Mouse (Mus musculus): Measurements from ENCODE around the gene Cmtm1. TPM values are rescaled to one million over a fixed set of nuclear protein-coding genes. Genes with fewer than 3 reads are reported as not detected.
"Not testable (repeated sequence)": the region's sequence is repeated elsewhere in the genome, so short reads cannot be mapped to it uniquely, and the experiment has no call there.

Cmtm1 gene
- polyA plus RNA-seq, 2 experiments = not detected

GRCm38 (mm10) chr8:104294396-104294795 is 15.5 kb downstream of the Cmtm1 start:
- Histone ChIP-seq H3K9me3 (ENCODE audit: control insufficient read depth, low read length) (no peaks in the 10 kb centered on the region), H3K9ac (ENCODE audit: low read depth, low read length, severe bottlenecking) (no peak overlapping the region), H3K4me2 (replicated peaks; ENCODE audit: low read depth, low read length, severe bottlenecking) (no peak overlapping the region), H3K27me3 (ENCODE audit: control insufficient read depth, insufficient read depth, low read length) (no peaks in the 10 kb centered on the region), H3K4me3 (replicated peaks; ENCODE audit: low read length) (no peak overlapping the region), H3K4me1 (ENCODE audit: control insufficient read depth, insufficient read depth, low read length) (no peaks in the 10 kb centered on the region), H3K36me3 (ENCODE audit: control insufficient read depth, insufficient read depth, low read length) (no peaks in the 10 kb centered on the region), H3K27ac (replicated peaks; ENCODE audit: low read depth, low read length) (no peak overlapping the region)
- WGBS = 87% methylated on average over 1 of the region's 1 CpGs
- ATAC-seq (ENCODE audit: low FRiP score, low read depth) (no peak), DNase-seq (ENCODE audit: low spot score) (no peak)
- no peak for TF ChIP-seq POLR2A (IDR thresholded peaks at IDR 0.05; ENCODE audit: borderline replicate concordance, extremely low read depth, insufficient read depth, insufficient read length)

GRCm38 (mm10) chr8:104293081-104293480 is 16.9 kb downstream of the Cmtm1 start, which contains the start of gene Cmtm2a:
TSS of gene Cmtm2a (minus strand) at chr8:104293181.
- H3K4me3 ChIP-seq (replicated peaks; ENCODE audit: low read length); DNase-seq (ENCODE audit: low spot score); H3K4me2 ChIP-seq (replicated peaks; ENCODE audit: low read depth, low read length, severe bottlenecking); H3K27ac ChIP-seq (replicated peaks; ENCODE audit: low read depth, low read length); H3K9me3 ChIP-seq (ENCODE audit: control insufficient read depth, low read length); H3K27me3 ChIP-seq (ENCODE audit: control insufficient read depth, insufficient read depth, low read length); H3K4me1 ChIP-seq (ENCODE audit: control insufficient read depth, insufficient read depth, low read length); H3K9ac ChIP-seq (ENCODE audit: low read depth, low read length, severe bottlenecking); H3K36me3 ChIP-seq (ENCODE audit: control insufficient read depth, insufficient read depth, low read length); ATAC-seq (ENCODE audit: low FRiP score, low read depth): not testable (repeated sequence)
- 78% methylated on average over 9 of the region's 12 CpGs for WGBS

- Histone ChIP-seq H3K9me3 (ENCODE audit: control insufficient read depth, low read length) (no peaks in the 10 kb centered on the region), H3K36me3 (ENCODE audit: control insufficient read depth, insufficient read depth, low read length) (peaks cover 6% of the 10 kb centered on the region), H3K27me3 (ENCODE audit: control insufficient read depth, insufficient read depth, low read length) (no peaks in the 10 kb centered on the region), H3K4me1 (ENCODE audit: control insufficient read depth, insufficient read depth, low read length) (no peaks in the 10 kb centered on the region), H3K4me2 (replicated peaks; ENCODE audit: low read depth, low read length, severe bottlenecking) (no peak overlapping the region), H3K4me3 (replicated peaks; ENCODE audit: low read length) (no peak overlapping the region), H3K9ac (ENCODE audit: low read depth, low read length, severe bottlenecking) (no peak overlapping the region), H3K27ac (replicated peaks; ENCODE audit: low read depth, low read length) (no peak overlapping the region)
- no peak for ATAC-seq (ENCODE audit: low FRiP score, low read depth)
- TF ChIP-seq POLR2A (IDR thresholded peaks at IDR 0.05; ENCODE audit: borderline replicate concordance, extremely low read depth, insufficient read depth, insufficient read length) = no peak
- no peak for DNase-seq (ENCODE audit: low spot score)
- 87% methylated on average over 6 of the region's 6 CpGs for WGBS
Measured at GRCm38 (mm10) chr8:104268937-104269440, 41.0 kb downstream of the Cmtm1 start.

- Histone ChIP-seq H3K4me3 (replicated peaks; ENCODE audit: low read length) (no peak overlapping the region), H3K27me3 (ENCODE audit: control insufficient read depth, insufficient read depth, low read length) (no peaks in the 10 kb centered on the region), H3K9me3 (ENCODE audit: control insufficient read depth, low read length) (no peaks in the 10 kb centered on the region), H3K27ac (replicated peaks; ENCODE audit: low read depth, low read length) (no peak overlapping the region), H3K36me3 (ENCODE audit: control insufficient read depth, insufficient read depth, low read length) (peaks cover 12% of the 10 kb centered on the region), H3K4me2 (replicated peaks; ENCODE audit: low read depth, low read length, severe bottlenecking) (no peak overlapping the region), H3K9ac (ENCODE audit: low read depth, low read length, severe bottlenecking) (no peak overlapping the region), H3K4me1 (ENCODE audit: control insufficient read depth, insufficient read depth, low read length) (no peaks in the 10 kb centered on the region)
- no peak for TF ChIP-seq POLR2A (IDR thresholded peaks at IDR 0.05; ENCODE audit: borderline replicate concordance, extremely low read depth, insufficient read depth, insufficient read length)
- ATAC-seq (ENCODE audit: low FRiP score, low read depth) (no peak), DNase-seq (ENCODE audit: low spot score) (no peak)
Measured at GRCm38 (mm10) chr8:104268368-104268767, 41.6 kb downstream of the Cmtm1 start.

- H3K27ac ChIP-seq (replicated peaks; ENCODE audit: low read depth, low read length); H3K27me3 ChIP-seq (ENCODE audit: control insufficient read depth, insufficient read depth, low read length); H3K9ac ChIP-seq (ENCODE audit: low read depth, low read length, severe bottlenecking); ATAC-seq (ENCODE audit: low FRiP score, low read depth); H3K4me2 ChIP-seq (replicated peaks; ENCODE audit: low read depth, low read length, severe bottlenecking); H3K4me1 ChIP-seq (ENCODE audit: control insufficient read depth, insufficient read depth, low read length); DNase-seq (ENCODE audit: low spot score); H3K9me3 ChIP-seq (ENCODE audit: control insufficient read depth, low read length); H3K4me3 ChIP-seq (replicated peaks; ENCODE audit: low read length): not testable (repeated sequence)
- WGBS = 95% methylated on average over 22 of the region's 22 CpGs
- peaks cover 22% of the 10 kb centered on the region for H3K36me3 ChIP-seq (ENCODE audit: control insufficient read depth, insufficient read depth, low read length)
Measured at GRCm38 (mm10) chr8:104264271-104264935, 45.5 kb downstream of the Cmtm1 start.

GRCm38 (mm10) chr8:104261802-104262201 is 48.1 kb downstream of the Cmtm1 start:
- not testable (repeated sequence) for H3K9me3 ChIP-seq (ENCODE audit: control insufficient read depth, low read length); H3K4me3 ChIP-seq (replicated peaks; ENCODE audit: low read length); H3K27me3 ChIP-seq (ENCODE audit: control insufficient read depth, insufficient read depth, low read length); ATAC-seq (ENCODE audit: low FRiP score, low read depth); DNase-seq (ENCODE audit: low spot score); H3K4me2 ChIP-seq (replicated peaks; ENCODE audit: low read depth, low read length, severe bottlenecking); H3K9ac ChIP-seq (ENCODE audit: low read depth, low read length, severe bottlenecking); H3K27ac ChIP-seq (replicated peaks; ENCODE audit: low read depth, low read length); H3K4me1 ChIP-seq (ENCODE audit: control insufficient read depth, insufficient read depth, low read length)
- WGBS = 96% methylated on average over 5 of the region's 5 CpGs
- peaks cover 39% of the 10 kb centered on the region for H3K36me3 ChIP-seq (ENCODE audit: control insufficient read depth, insufficient read depth, low read length)

Data from limb, embryonic 14.5 days (tissue).